In genomic region chr3:151894712-151895111, GRCm38 (mm10) we compare ENCODE assay signal across 13 mouse cellular contexts. TPM values are rescaled to one million over a fixed set of nuclear protein-coding genes. Genes with fewer than 3 reads are reported as not detected.
"Had no signal": no experiment of that assay in that cellular context is flagged by ENCODE, and none has a peak within 500 bp of the region (broad histone marks: within the 10 kb centered on the region; RNA-seq: fewer than 3 reads in every experiment).

No protein-coding gene starts in this region.

- DNase-seq: kidney, adult 18-20 months; kidney, postnatal 10 days; kidney, postnatal 36 days; layer of hippocampus, postnatal 36 days; midbrain, embryonic 14.5 days; thymus, adult 18-20 months; thymus, postnatal 36 days had no signal

- H3K9me3 ChIP-seq: liver, embryonic 15.5 days had no signal

- H3K4me1 ChIP-seq: liver, embryonic 15.5 days had no signal

- H3K36me3 ChIP-seq: liver, embryonic 15.5 days had no signal

- H3K27me3 ChIP-seq: liver, embryonic 15.5 days had no signal

- H3K4me2 ChIP-seq: liver, embryonic 11.5 days; liver, embryonic 15.5 days; midbrain, embryonic 11.5 days had no signal

- H3K27ac ChIP-seq: left cerebral cortex, adult 2 months; liver, embryonic 15.5 days had no signal

- H3K4me3 ChIP-seq: left cerebral cortex, adult 2 months; liver, embryonic 15.5 days had no signal

- H3K9ac ChIP-seq: liver, embryonic 15.5 days had no signal

- ATAC-seq: inflammation-experienced regulatory T-cells, adult 6 months; intestine, embryonic 16.5 days had no signal

RNA-seq across cellular contexts. Expression of gene Ptgfr, which starts 57.3 kb away (rescaled TPM):
- polyA plus RNA-seq: inflammation-experienced regulatory T-cells, adult 6 months had no signal
